Mouse (Mus musculus) kidney, adult 18-20 months (tissue): ENCODE measurements around the gene Mlh1.

Experiments used
- DNase-seq: peaks from one replicate; pipeline ENCODE4 v3.0.0; 2021

The Mlh1 gene

GRCm38 (mm10) chr9:111285061-111285460 is 13.5 kb upstream of the Mlh1 start:
- no peak for DNase-seq

GRCm38 (mm10) chr9:111275156-111275555 is 3.6 kb upstream of the Mlh1 start:
- no peak for DNase-seq

GRCm38 (mm10) chr9:111273958-111274357 is 2.4 kb upstream of the Mlh1 start:
- DNase-seq: no peak

- DNase-seq: no peak
Measured at GRCm38 (mm10) chr9:111272996-111273785, 1.6 kb upstream of the Mlh1 start.

- no peak for DNase-seq
Measured at GRCm38 (mm10) chr9:111272356-111272755, 765 bp upstream of the Mlh1 start.

- no peak for DNase-seq
Measured at GRCm38 (mm10) chr9:111271056-111271433, 546 bp downstream of the Mlh1 start.

GRCm38 (mm10) chr9:111270606-111271005 is 985 bp downstream of the Mlh1 start:
- no peak for DNase-seq

GRCm38 (mm10) chr9:111267998-111268397 is 3.6 kb downstream of the Mlh1 start:
- no peak for DNase-seq

GRCm38 (mm10) chr9:111261356-111261755 is 10.2 kb downstream of the Mlh1 start:
- no peak for DNase-seq

GRCm38 (mm10) chr9:111260360-111260985 is 11.1 kb downstream of the Mlh1 start:
- DNase-seq: no peak

GRCm38 (mm10) chr9:111252161-111252869 is 19.3 kb downstream of the Mlh1 start:
- no peak for DNase-seq

- no peak for DNase-seq
Measured at GRCm38 (mm10) chr9:111247682-111248246, 23.8 kb downstream of the Mlh1 start.

- DNase-seq: no peak
Measured at GRCm38 (mm10) chr9:111245546-111245945, 26.0 kb downstream of the Mlh1 start.

- no peak for DNase-seq
Measured at GRCm38 (mm10) chr9:111243384-111243783, 28.2 kb downstream of the Mlh1 start.

GRCm38 (mm10) chr9:111239821-111240220 is 31.8 kb downstream of the Mlh1 start:
- no peak for DNase-seq

GRCm38 (mm10) chr9:111237726-111238125 is 33.9 kb downstream of the Mlh1 start:
- DNase-seq: no peak

GRCm38 (mm10) chr9:111234701-111235100 is 36.9 kb downstream of the Mlh1 start:
- DNase-seq: no peak

GRCm38 (mm10) chr9:111228446-111228845 is 43.1 kb downstream of the Mlh1 start:
- DNase-seq: no peak

- DNase-seq: no peak
Measured at GRCm38 (mm10) chr9:111223406-111223805, 48.2 kb downstream of the Mlh1 start.

GRCm38 (mm10) chr9:111221580-111221979 is 50.0 kb downstream of the Mlh1 start:
- no peak for DNase-seq

GRCm38 (mm10) chr9:111220551-111221080 is 51.0 kb downstream of the Mlh1 start:
- DNase-seq: no peak

GRCm38 (mm10) chr9:111216424-111216823 is 55.2 kb downstream of the Mlh1 start:
- DNase-seq: no peak

- DNase-seq: no peak
Measured at GRCm38 (mm10) chr9:111213501-111213900, 58.1 kb downstream of the Mlh1 start.
